Mouse (Mus musculus) adrenal gland, adult (tissue): Measurements from ENCODE around the gene Tmem50a.

Source experiments
- DNase-seq, 2 experiments: peaks; one replicate each; pipeline ENCODE4 v3.0.0; 2022 to 2023; ENCODE audit warnings: low spot score in 1 of 2; ENCODE audit not compliant: inconsistent age in 2 of 2

The Tmem50a gene

GRCm38 (mm10) chr4:134879410-134879981 is 35.3 kb downstream of the Tmem50a start:
- DNase-seq, result peak; percentile 73 to 91

- DNase-seq, result peak in 1 of 2 experiments; percentile 63
Measured at GRCm38 (mm10) chr4:134876171-134876570, 38.7 kb downstream of the Tmem50a start.

GRCm38 (mm10) chr4:134871950-134872349 is 42.9 kb downstream of the Tmem50a start:
- no peak for DNase-seq

- DNase-seq, result no peak
Measured at GRCm38 (mm10) chr4:134871477-134871876, 43.3 kb downstream of the Tmem50a start.

- no peak for DNase-seq
Measured at GRCm38 (mm10) chr4:134869815-134870375, 44.9 kb downstream of the Tmem50a start.

- DNase-seq, result no peak
Measured at GRCm38 (mm10) chr4:134869068-134869730, 45.6 kb downstream of the Tmem50a start.

- no peak for DNase-seq
Measured at GRCm38 (mm10) chr4:134868490-134868889, 46.3 kb downstream of the Tmem50a start.

- DNase-seq, result no peak
Measured at GRCm38 (mm10) chr4:134868065-134868464, 46.8 kb downstream of the Tmem50a start.

- DNase-seq, result no peak
Measured at GRCm38 (mm10) chr4:134867661-134868060, 47.2 kb downstream of the Tmem50a start.

- DNase-seq, result no peak
Measured at GRCm38 (mm10) chr4:134867213-134867612, 47.6 kb downstream of the Tmem50a start.

GRCm38 (mm10) chr4:134865789-134866188 is 49.0 kb downstream of the Tmem50a start:
- no peak for DNase-seq

GRCm38 (mm10) chr4:134865340-134865739 is 49.5 kb downstream of the Tmem50a start:
- no peak for DNase-seq

- no peak for DNase-seq
Measured at GRCm38 (mm10) chr4:134863937-134864729, 50.7 kb downstream of the Tmem50a start, which contains the start of gene Rhd. Rhd (plus strand) TSS chr4:134864536.

GRCm38 (mm10) chr4:134862996-134863395 is 51.8 kb downstream of the Tmem50a start:
- no peak for DNase-seq

GRCm38 (mm10) chr4:134861884-134862283 is 52.9 kb downstream of the Tmem50a start:
- DNase-seq, result no peak

- DNase-seq, result no peak
Measured at GRCm38 (mm10) chr4:134858494-134858893, 56.3 kb downstream of the Tmem50a start.

GRCm38 (mm10) chr4:134856501-134856900 is 58.3 kb downstream of the Tmem50a start:
- DNase-seq, result no peak

GRCm38 (mm10) chr4:134856056-134856455 is 58.8 kb downstream of the Tmem50a start:
- no peak for DNase-seq

GRCm38 (mm10) chr4:134855371-134855770 is 59.5 kb downstream of the Tmem50a start:
- DNase-seq, result no peak

GRCm38 (mm10) chr4:134853637-134854485 is 61.0 kb downstream of the Tmem50a start:
- DNase-seq, result peak; percentile 95 to 98

- peak; percentile 98 to 100 for DNase-seq
Measured at GRCm38 (mm10) chr4:134853259-134853636, 61.6 kb downstream of the Tmem50a start, which contains the start of gene Maco1. Maco1 (minus strand) TSS chr4:134853345.
